Mouse (Mus musculus) neutrophil, adult 83 days (primary cell): ENCODE data around the gene Olfr770. TPM values are rescaled to one million over a fixed set of nuclear protein-coding genes. Genes with fewer than 3 reads are reported as not detected.

Experiments
- total RNA-seq, 2 experiments: library from RNA; stranded (reverse); gene quantifications; one replicate each; pipeline ENCODE4 v1.2.4; 2023

Olfr770 gene
- not detected for total RNA-seq

DNA sequence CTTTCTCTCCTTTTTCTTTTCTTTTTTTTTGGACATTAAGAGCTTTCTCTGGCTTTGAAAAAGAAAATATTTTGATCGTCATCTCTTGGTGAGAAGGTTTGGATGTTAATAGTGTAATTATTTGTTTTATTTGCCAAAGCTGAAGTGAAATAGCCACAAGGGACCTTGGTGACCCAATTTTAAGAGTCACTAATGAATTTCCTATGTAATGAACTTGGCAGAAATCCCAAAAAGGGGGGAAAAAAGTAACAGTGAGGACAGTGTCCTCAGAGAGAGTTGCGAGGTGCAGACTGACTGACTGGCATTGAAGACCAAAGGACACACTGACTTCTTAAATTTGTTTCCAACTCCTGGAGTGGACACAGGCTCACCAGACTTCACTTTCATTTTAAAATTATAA is at the start of gene Olfr770:
Olfr770 (minus strand) TSS at position 101 of the 400 bp plus-strand sequence.

GRCm38 (mm10) chr10:129187319-129187718 is 48.5 kb upstream of the Olfr770 start, which contains the start of gene Olfr773:
Gene Olfr773, minus strand, starts transcription at chr10:129187419.

GRCm38 (mm10) chr10:129177821-129178220 is 39.0 kb upstream of the Olfr770 start, which contains the start of gene Olfr772:
Gene Olfr772, minus strand, starts transcription at chr10:129177921.

GRCm38 (mm10) chr10:129164651-129165050 is 25.9 kb upstream of the Olfr770 start, which contains the start of gene Olfr771:
Gene Olfr771, minus strand, starts transcription at chr10:129164751.

DNA sequence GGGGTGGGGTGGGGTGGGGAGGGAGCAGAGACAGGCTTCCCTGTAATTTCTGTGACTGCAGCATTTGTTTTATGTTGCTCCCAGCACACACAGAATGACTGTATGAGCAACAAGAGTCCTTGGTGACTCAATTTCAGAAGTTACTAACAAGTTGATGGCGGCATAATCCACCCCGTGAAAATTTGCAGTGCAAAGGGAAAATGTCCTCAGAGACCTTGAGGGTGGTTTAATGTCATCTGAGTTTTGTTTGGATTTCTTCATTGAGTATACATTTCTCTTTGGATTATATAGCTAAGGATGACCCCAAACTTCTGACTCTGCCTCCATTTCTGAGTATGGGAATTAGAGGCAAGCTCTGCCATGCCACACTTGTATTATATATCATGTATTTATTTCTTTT is 21.0 kb downstream of the Olfr770 start, which contains the start of gene Olfr769:
Olfr769 (minus strand) TSS at position 101 of the 400 bp plus-strand sequence.

GRCm38 (mm10) chr10:129099275-129099674 is 39.5 kb downstream of the Olfr770 start, which contains the start of gene Olfr768:
Gene Olfr768, minus strand, starts transcription at chr10:129099375.

DNA sequence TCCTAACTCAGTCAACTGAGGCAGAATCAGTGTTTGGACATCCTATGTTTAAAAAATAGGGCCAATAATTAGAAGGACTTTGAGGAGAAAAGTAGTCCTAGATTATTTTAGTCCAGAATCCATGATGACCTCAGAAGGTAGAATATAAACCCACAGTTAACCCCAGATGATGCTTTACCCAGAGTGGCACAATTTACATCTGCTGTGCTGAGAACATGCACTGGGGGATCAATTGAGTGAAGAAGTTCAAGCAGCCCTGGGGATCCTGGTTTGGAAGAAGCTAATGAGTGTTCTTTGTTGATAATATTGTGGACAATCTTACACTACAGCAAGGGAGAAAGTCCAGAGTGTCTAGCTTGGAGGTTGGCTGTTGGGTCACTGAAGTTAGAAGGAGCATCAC is 56.0 kb downstream of the Olfr770 start, which contains the start of gene Olfr767:
Olfr767 (minus strand) TSS at position 101 of the 400 bp plus-strand sequence.

Other genes with a start within 250 kb of the Olfr770 start
- under 1 TPM in 1 of 2 experiments, not detected in 1; 0.13 TPM for gene Gdf11, start 247.3 kb downstream of the Olfr770 start, total RNA-seq
- gene Cd63, start 238.0 kb downstream of the Olfr770 start, total RNA-seq: 100 to 1,000 TPM; 136 to 156 TPM
- 1 to 10 TPM; 3.2 to 6.0 TPM for gene Rdh5, start 216.1 kb downstream of the Olfr770 start, total RNA-seq
- 10 to 100 TPM; 80.0 to 90.6 TPM for gene Bloc1s1, start 215.0 kb downstream of the Olfr770 start, total RNA-seq
- under 1 TPM in 1 of 2 experiments, not detected in 1; 0.09 TPM for gene Itga7, start 205.2 kb downstream of the Olfr770 start, total RNA-seq
- not detected for gene Mettl7b, start 178.0 kb downstream of the Olfr770 start, total RNA-seq
- gene Olfr9, start 149.6 kb downstream of the Olfr770 start, total RNA-seq: not detected
- not detected for gene Olfr763, start 128.2 kb downstream of the Olfr770 start, total RNA-seq
- not detected for gene Olfr764-ps1, start 99.1 kb downstream of the Olfr770 start, total RNA-seq
- gene Olfr765, start 89.0 kb downstream of the Olfr770 start, total RNA-seq: not detected
- gene Olfr766-ps1, start 70.0 kb downstream of the Olfr770 start, total RNA-seq: not detected
- not detected for gene Olfr767, start 56.1 kb downstream of the Olfr770 start, total RNA-seq
- not detected for gene Olfr768, start 39.6 kb downstream of the Olfr770 start, total RNA-seq
- gene Olfr769, start 21.1 kb downstream of the Olfr770 start, total RNA-seq: not detected
- not detected for gene Olfr771, start 25.8 kb upstream of the Olfr770 start, total RNA-seq
- gene Olfr772, start 38.9 kb upstream of the Olfr770 start, total RNA-seq: not detected
- gene Olfr773, start 48.4 kb upstream of the Olfr770 start, total RNA-seq: not detected
- gene Olfr774, start 97.2 kb upstream of the Olfr770 start, total RNA-seq: not detected
- not detected for gene Olfr775, start 109.4 kb upstream of the Olfr770 start, total RNA-seq
- gene Olfr776, start 120.1 kb upstream of the Olfr770 start, total RNA-seq: not detected
- gene Olfr777, start 132.5 kb upstream of the Olfr770 start, total RNA-seq: not detected
- not detected for gene Olfr780, start 179.1 kb upstream of the Olfr770 start, total RNA-seq
- not detected for gene Olfr781, start 189.9 kb upstream of the Olfr770 start, total RNA-seq
- gene Olfr782, start 209.9 kb upstream of the Olfr770 start, total RNA-seq: not detected
- under 1 TPM in 1 of 2 experiments, not detected in 1; 0.13 TPM for gene Olfr784, start 245.1 kb upstream of the Olfr770 start, total RNA-seq